Mouse (Mus musculus): ENCODE results near the gene Npr2.
"Not testable (repeated sequence)": the region's sequence is repeated elsewhere in the genome, so short reads cannot be mapped to it uniquely, and the experiment has no call there.

DNA sequence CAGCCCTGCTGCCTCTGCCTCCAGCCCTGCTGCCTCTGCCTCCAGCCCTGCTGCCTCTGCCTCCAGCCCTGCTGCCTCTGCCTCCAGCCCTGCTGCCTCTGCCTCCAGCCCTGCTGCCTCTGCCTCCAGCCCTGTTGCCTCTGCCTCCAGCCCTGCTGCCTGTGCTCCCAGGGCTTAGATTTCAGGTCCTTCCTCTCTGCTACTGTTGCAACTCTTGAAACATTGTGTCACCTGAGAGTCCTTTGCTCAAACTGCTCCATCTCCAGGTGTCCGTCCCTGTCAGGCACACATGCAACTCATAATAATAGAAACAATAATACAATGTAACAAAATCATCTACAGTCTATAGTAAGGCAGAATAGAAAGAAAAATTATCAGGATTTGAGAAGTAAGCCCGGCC lies 35.1 kb upstream of the Npr2 start:
- TF ChIP-seq POLR2A (IDR thresholded peaks at IDR 0.05; ENCODE audit: borderline replicate concordance, insufficient read depth, low read length); CTCF (IDR thresholded peaks at IDR 0.05; ENCODE audit: borderline replicate concordance, insufficient read depth, low read depth, low read length): not testable (repeated sequence)

Measured in cerebellum, adult 2 months (tissue).